Mouse (Mus musculus) frontal cortex, postnatal 36 days (tissue): ENCODE results near the gene Gm7714.
"Not testable (repeated sequence)": the region's sequence is repeated elsewhere in the genome, so short reads cannot be mapped to it uniquely, and the experiment has no call there.

Source experiments
- DNase-seq, 2 experiments: peaks; one replicate each; pipeline ENCODE4 v3.0.0; 2022; ENCODE audit warnings: low spot score in 2 of 2

The Gm7714 gene

GRCm38 (mm10) chr5:88268619-88269018 lies at the start of gene Gm7714:
Gene Gm7714, plus strand, starts transcription at chr5:88268919.
- peak in 1 of 2 experiments; percentile 1 for DNase-seq

DNA sequence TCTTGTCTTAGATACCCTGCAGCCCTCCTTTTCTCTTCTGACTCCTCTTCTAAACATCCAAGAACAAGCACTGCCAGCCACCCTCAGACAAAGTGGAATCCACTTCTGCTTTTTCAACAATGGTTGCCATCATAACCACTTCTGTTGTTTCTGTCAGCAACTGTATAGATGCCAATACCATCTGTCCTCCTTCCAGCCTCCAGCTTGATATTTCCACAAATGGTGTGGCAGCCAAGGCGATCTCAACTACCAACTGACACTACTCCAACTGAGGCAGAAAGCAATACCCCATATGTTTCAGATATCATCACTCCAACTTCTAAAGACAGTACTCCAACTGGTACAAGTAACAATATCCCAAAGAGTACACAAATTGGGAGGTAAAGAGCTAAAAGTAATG lies 12.2 kb upstream of the Gm7714 start:
- peak in 1 of 2 experiments; percentile 38 for DNase-seq

DNA sequence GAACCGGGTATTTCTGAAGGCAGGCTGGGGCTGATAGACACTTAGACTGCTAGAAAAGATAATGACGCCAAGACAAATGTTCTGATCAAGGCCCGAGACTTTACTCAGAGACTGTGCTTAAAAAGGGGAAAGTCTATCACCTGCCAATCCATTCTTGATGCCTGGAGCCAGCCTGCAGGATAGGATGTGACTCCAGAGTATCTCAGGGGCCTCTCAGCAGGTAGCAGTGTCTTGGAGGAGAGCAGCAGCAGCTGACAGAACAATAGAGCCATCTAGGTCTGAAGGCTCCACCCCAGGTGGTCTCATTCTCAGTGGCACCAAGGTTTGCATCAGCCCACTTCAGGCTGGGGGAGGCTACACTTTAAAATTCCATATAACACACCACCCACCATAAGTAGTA lies 42.6 kb downstream of the Gm7714 start:
- DNase-seq: not testable (repeated sequence)

GRCm38 (mm10) chr5:88317012-88317411 lies 48.3 kb downstream of the Gm7714 start, which contains the start of gene Prol1:
Gene Prol1, plus strand, starts transcription at chr5:88317312.
- DNase-seq: no peak
